Mouse (Mus musculus) heart, postnatal 0 days (tissue): ENCODE data around the gene Fasn. TPM values are rescaled to one million over a fixed set of nuclear protein-coding genes. Genes with fewer than 3 reads are reported as not detected.

Experiments
- ATAC-seq: fragments of 200-750 bp; cut with Nextera tagmentation; 2 replicates; pipeline ENCODE4 v1.8.0; 2017; ENCODE audit warnings: low read depth, moderate number of reproducible peaks, moderate library complexity; ENCODE audit not compliant: insufficient read depth
- DNase-seq: peaks from one replicate; pipeline ENCODE4 v3.0.0-alpha.2; 2016; ENCODE audit warnings: low spot score
- H3K27ac ChIP-seq: fragments of 300-500 bp; sonication (generic); 2 replicates; pipeline ENCODE4 v1.5.1; 2014; ENCODE audit warnings: low read depth, mild to moderate bottlenecking
- H3K27me3 ChIP-seq: fragments of 300-500 bp; sonication (generic); 2 replicates; pipeline ENCODE4 v1.6.1; 2014; ENCODE audit warnings: low read length, mixed read lengths; ENCODE audit not compliant: control insufficient read depth, insufficient read depth
- H3K36me3 ChIP-seq: fragments of 300-500 bp; sonication (generic); replicated peaks from 2 replicates; pipeline ENCODE4 v1.6.1; 2014; ENCODE audit warnings: low read length, mixed read lengths; ENCODE audit not compliant: control insufficient read depth, insufficient read depth
- H3K4me1 ChIP-seq: fragments of 300-500 bp; sonication (generic); 2 replicates; pipeline ENCODE4 v1.6.1; 2014; ENCODE audit warnings: antibody characterized with exemption; ENCODE audit not compliant: control insufficient read depth, insufficient read depth
- H3K4me2 ChIP-seq: fragments of 300-500 bp; sonication (generic); 2 replicates; pipeline ENCODE4 v1.6.1; 2014; ENCODE audit warnings: low read depth, mild to moderate bottlenecking, low read length, moderate library complexity
- H3K4me3 ChIP-seq: fragments of 300-500 bp; sonication (generic); 2 replicates; pipeline ENCODE4 v1.5.1; 2014; ENCODE audit warnings: low read depth, low read length
- H3K9ac ChIP-seq: fragments of 300-500 bp; sonication (generic); replicated peaks from 2 replicates; pipeline ENCODE4 v1.6.1; 2014; ENCODE audit warnings: low read depth, low read length, mixed read lengths
- H3K9me3 ChIP-seq: fragments of 300-500 bp; sonication (generic); replicated peaks from 2 replicates; pipeline ENCODE4 v1.6.1; 2016; ENCODE audit warnings: low read length; ENCODE audit not compliant: control insufficient read depth
- CTCF ChIP-seq: IDR thresholded peaks from 2 replicates; pipeline ENCODE4 v1.5.1; 2016; ENCODE audit warnings: antibody characterized with exemption, control low read depth, low read depth
- EP300 ChIP-seq: IDR thresholded peaks from 2 replicates; pipeline ENCODE4 v1.6.1; 2016; ENCODE audit warnings: antibody characterized with exemption, low read depth
- WGBS: fragments of 180-500 bp; shearing (Covaris S2); extraction: QIAGEN DNeasy Blood & Tissue Kit; methylation state at CpG from one replicate; pipeline ENCODE4 v1.1.7; 2014; 5-methylcytosine and 5-hydroxymethylcytosine counted together
- polyA plus RNA-seq: library from polyadenylated mRNA; unstranded; fragments of >200 nt; fragmentation: Nextera tagmentation; extraction: Ambion mirVana; gene quantifications from 2 replicates; pipeline ENCODE4 v1.2.1, GENCODE M21; 2015
- total RNA-seq: library from RNA; depleted of rRNA; stranded (reverse); fragments of >200 nt; gene quantifications from 2 replicates; pipeline ENCODE4 v1.2.3, GENCODE M21; 2014; ENCODE audit warnings: low replicate concordance

The Fasn gene
- total and polyA plus RNA-seq, 2 experiments from 2014 or later, result 14.1 to 90.4 TPM

DNA sequence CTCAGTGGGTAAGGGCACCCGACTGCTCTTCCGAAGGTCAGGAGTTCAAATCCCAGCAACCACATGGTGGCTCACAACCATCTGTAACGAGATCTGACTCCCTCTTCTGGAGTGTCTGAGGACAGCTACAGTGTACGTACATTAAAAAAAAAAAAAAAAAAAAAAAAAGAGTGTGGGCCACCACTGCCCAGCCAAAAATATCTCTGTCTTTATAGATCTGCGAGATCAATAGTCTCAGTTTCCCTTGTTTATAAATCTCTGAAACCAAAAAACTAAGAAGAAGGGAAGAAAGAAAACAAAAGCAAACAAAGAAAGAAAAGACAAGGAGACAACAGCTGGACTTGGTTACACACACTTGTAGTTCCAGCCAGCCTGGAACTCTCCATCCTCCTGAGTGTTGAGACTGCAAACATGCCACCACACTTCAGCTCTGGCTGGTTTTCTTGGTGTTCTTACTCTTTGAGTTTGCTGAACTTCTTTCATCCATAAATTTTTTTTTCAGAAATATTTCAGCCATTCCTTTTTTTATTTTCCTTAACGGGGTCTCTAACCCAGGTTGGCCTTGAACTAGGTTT, 24.9 kb downstream of the Fasn start:
- ATAC-seq (no peak), DNase-seq (no peak)
- no peak overlapping the region for H3K9ac ChIP-seq
- TF ChIP-seq EP300 (no peak), CTCF (no peak)
- H3K9me3 ChIP-seq, result no peaks in the 10 kb centered on the region
- H3K27ac ChIP-seq, result peak overlapping the region; percentile 51; the same call in 1 of the 2 replicates
- no peaks in the 10 kb centered on the region for H3K27me3 ChIP-seq
- H3K4me2 ChIP-seq, result no peak overlapping the region
- no peaks in the 10 kb centered on the region for H3K36me3 ChIP-seq
- H3K4me3 ChIP-seq, result no peak overlapping the region
- H3K4me1 ChIP-seq, result peaks cover 7% of the 10 kb centered on the region; the same call in 1 of the 2 replicates
- 68% methylated on average over 6 of the region's 6 CpGs for WGBS

DNA sequence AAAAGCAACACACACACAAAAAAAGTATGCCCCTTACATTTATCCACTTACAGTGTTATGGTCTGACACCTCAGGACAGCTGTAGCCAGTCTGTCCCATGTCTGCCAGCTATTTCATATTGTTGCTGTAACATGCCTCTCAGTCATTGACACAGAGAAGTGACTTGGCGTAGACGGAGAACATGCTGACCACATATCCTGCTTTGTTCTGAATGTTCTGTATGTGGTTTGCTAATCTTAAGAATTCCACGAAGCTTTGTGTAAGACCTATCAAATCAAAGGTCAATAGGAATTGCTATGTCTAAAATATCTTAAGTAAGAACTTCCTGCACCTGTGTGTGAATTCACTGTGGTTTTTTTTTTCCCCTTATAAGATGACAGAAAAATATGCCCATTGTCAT, 26.1 kb downstream of the Fasn start:
- TF ChIP-seq EP300 (no peak), CTCF (no peak)
- Histone ChIP-seq H3K36me3 (peaks cover 6% of the 10 kb centered on the region), H3K9me3 (no peaks in the 10 kb centered on the region), H3K4me2 (no peak overlapping the region), H3K4me3 (no peak overlapping the region), H3K9ac (no peak overlapping the region), H3K27ac (no peak overlapping the region), H3K4me1 (peaks cover 7% of the 10 kb centered on the region; the same call in 1 of the 2 replicates), H3K27me3 (no peaks in the 10 kb centered on the region)
- ATAC-seq (no peak), DNase-seq (no peak)
- WGBS, result 66% methylated on average over 3 of the region's 3 CpGs

DNA sequence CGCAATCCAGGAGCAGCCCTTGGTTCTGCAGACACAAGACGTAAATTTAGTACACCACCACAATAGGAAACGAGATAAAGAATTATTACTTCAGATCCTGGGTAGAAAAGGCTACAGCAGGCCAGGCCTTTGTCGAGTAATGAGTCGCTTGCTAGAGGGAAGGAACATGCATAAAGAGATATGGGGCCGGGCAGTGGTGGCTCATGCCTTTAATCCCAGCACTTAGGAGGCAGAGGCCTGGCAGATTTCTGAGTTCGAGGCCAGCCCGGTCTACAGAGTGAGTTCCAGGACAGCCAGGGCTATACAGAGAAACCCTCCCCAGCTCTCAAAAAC, 27.8 kb downstream of the Fasn start:
- peaks cover 20% of the 10 kb centered on the region for H3K36me3 ChIP-seq
- no peak for DNase-seq
- peak; percentile 5; the same call in 1 of the 2 replicates for ATAC-seq
- no peak overlapping the region; the same call in 1 of the 2 replicates for H3K4me2 ChIP-seq
- no peaks in the 10 kb centered on the region for H3K9me3 ChIP-seq
- WGBS, result 12% methylated on average over 8 of the region's 8 CpGs
- H3K27me3 ChIP-seq, result no peaks in the 10 kb centered on the region
- H3K4me3 ChIP-seq, result peak overlapping the region; percentile 94
- peaks cover 7% of the 10 kb centered on the region; the same call in 1 of the 2 replicates for H3K4me1 ChIP-seq
- TF ChIP-seq EP300 (no peak), CTCF (no peak)
- peak overlapping the region; percentile 94; the same call in 1 of the 2 replicates for H3K9ac ChIP-seq
- H3K27ac ChIP-seq, result peak overlapping the region; percentile 85

DNA sequence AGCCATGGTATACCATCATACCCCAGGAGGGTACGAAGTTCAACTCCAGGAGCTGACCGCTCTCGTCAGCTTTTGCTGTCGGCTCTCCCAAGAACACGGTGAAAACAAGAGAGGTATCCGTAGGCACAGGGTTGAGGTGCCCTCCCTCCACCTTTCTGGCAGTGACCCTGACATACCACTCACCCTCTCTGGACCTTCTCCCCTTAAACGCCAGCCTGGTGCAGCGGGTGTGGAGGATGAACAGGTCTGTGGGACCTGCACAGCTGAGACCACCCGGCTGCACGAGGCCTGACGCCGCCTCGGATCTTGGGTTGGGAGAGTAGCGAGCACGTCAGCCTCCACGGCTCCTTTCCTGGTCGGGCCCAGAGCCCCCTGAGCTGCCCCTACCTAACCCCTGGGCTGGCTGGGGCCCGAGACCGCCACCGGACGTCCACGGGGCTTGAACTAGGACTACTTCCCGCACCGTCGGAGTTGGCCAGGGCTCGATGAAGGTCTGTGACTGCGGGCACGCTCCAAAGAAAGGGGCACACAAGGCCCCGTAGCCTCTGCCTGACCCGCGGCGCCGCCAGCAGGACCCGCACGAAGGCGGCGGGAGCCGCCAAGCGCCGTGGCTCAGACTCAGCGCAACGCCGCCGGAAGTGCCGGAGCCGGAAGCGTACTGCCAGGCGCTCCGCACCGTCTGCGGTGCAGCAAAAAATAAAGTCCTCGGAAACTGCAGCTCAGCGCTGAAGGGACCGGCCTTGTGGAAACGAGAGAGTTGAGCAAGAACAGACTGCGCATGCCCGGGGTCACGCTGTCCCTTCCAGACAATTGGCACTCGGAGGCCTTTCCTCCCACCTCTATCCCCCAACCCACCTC, 28.4 kb downstream of the Fasn start, which contains the start of gene Dus1l:
TSS of gene Dus1l (minus strand) at position 648 of the 858 bp plus-strand sequence.
- H3K27ac ChIP-seq, result peak within 1 kb of the TSS; percentile 85
- TF ChIP-seq EP300, result peak; percentile 57; the same call in 1 of the 2 replicates
- no peak for TF ChIP-seq CTCF
- peaks cover 26% of the 10 kb centered on the region for H3K36me3 ChIP-seq
- H3K4me1 ChIP-seq, result peaks cover 7% of the 10 kb centered on the region; the same call in 1 of the 2 replicates
- WGBS, result under 1% methylated on average over 59 of the region's 59 CpGs
- peak within 1 kb of the TSS; percentile 94 for H3K9ac ChIP-seq
- peak; percentile 93 for DNase-seq
- peak within 1 kb of the TSS; percentile 94 for H3K4me3 ChIP-seq
- H3K27me3 ChIP-seq, result no peaks in the 10 kb centered on the region
- H3K9me3 ChIP-seq, result no peaks in the 10 kb centered on the region
- ATAC-seq, result peak; percentile 88
- H3K4me2 ChIP-seq, result peak within 1 kb of the TSS; percentile 94

DNA sequence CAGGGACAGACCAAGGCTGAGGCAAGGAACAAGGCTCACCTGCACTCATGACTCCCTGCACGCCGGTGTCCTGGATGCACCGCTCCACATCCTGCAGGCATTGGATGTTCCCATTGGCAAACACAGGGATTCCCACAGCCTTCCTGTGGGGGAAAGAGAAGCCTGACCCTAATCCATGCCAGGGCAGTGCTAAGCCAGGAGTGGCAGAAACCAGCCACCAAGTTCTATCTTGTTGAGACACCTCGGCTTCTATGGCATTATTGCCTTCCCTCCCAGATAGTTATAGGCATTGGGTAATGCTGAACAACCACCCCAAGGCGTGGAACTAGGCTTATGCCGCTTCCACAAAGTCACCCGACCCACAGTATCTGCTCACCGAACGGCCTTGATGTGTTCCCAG, 31.7 kb downstream of the Fasn start:
- H3K36me3 ChIP-seq, result peaks cover 56% of the 10 kb centered on the region
- ATAC-seq (no peak), DNase-seq (no peak)
- H3K27me3 ChIP-seq, result no peaks in the 10 kb centered on the region
- no peak overlapping the region for H3K9ac ChIP-seq
- peaks cover 7% of the 10 kb centered on the region; the same call in 1 of the 2 replicates for H3K4me1 ChIP-seq
- H3K27ac ChIP-seq, result no peak overlapping the region
- 95% methylated on average over 9 of the region's 9 CpGs for WGBS
- no peak overlapping the region for H3K4me2 ChIP-seq
- H3K9me3 ChIP-seq, result no peaks in the 10 kb centered on the region
- no peak for TF ChIP-seq EP300
- TF ChIP-seq CTCF, result no peak
- no peak overlapping the region for H3K4me3 ChIP-seq
